Mouse (Mus musculus): ENCODE measurements at regions not wholly inside any gene's neighbourhood (a gene's known extent, or its start where the extent isn't known, plus 50 kb on each side); places are given as distances from the start of the nearest gene placed in this dataset.
A peak's percentile ranks its signal among the peaks of the same experiment; 100 is the strongest.

DNA sequence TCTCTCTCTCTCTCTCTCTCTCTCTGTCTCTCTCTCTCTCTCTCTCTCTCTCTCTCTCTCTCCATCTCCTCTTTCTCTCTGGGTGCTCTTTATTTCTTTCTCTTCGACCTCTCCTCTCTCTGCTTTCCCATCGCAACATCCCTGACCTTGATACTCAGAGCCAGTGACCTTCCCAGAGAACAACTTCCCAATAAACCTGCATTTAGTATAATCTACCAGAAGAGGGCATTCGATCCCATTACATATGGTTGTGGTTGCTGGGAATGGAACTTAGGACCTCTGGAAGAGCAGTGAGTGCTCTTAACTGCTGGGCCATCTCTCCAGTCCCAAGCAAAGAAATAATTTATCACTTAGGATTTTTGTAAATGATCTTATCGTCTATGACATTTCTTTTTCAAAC is 127.2 kb upstream of the Slc4a7 start:
- no peaks in the 10 kb centered on the region for H3K36me3 ChIP-seq (ENCODE audit: insufficient read depth, low read length)
- no peak overlapping the region for H3K4me3 ChIP-seq (ENCODE audit: low read length)
- H3K27me3 ChIP-seq (ENCODE audit: insufficient read depth, low read length), result no peaks in the 10 kb centered on the region

DNA sequence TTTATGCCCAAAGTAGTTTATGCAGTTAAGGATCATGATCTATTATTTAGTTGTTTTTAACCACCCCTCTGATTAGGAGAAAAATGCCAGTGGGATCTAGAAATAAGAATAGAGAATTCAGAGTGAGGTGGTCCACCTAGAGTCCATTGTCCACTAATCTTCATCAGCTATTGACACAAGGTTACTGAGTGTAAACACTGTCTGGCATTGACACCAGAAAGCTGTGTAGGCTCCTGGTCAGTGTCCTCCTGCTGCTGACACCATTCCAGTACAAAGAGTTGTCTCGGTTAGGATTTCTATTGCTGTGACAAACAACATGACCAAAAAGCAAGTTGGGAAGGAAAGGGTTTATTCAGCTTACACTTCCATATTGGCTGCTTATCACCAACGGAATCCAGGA is 110.1 kb upstream of the Slc4a7 start:
- no peaks in the 10 kb centered on the region for H3K9me3 ChIP-seq (ENCODE audit: low read length)
- H3K36me3 ChIP-seq (ENCODE audit: insufficient read depth, low read length), result no peaks in the 10 kb centered on the region
- 79% methylated on average over 2 of the region's 2 CpGs for WGBS
- no peaks in the 10 kb centered on the region for H3K27me3 ChIP-seq (ENCODE audit: insufficient read depth, low read length)
- no peak overlapping the region for H3K9ac ChIP-seq (replicated peaks; ENCODE audit: low read length)
- no peaks in the 10 kb centered on the region for H3K4me1 ChIP-seq (ENCODE audit: insufficient read depth, low read length)
- no peak overlapping the region for H3K4me3 ChIP-seq (ENCODE audit: low read length)
- ATAC-seq (ENCODE audit: low FRiP score, low TSS enrichment), result no peak
- H3K27ac ChIP-seq (ENCODE audit: low read length), result no peak overlapping the region
- H3K4me2 ChIP-seq (replicated peaks; ENCODE audit: low read depth, low read length), result no peak overlapping the region

More for the DNA sequence above, 127.2 kb upstream of the Slc4a7 start:
- H3K4me1 ChIP-seq (ENCODE audit: insufficient read depth, low read length), result no peaks in the 10 kb centered on the region
- H3K9me3 ChIP-seq (ENCODE audit: low read length), result no peaks in the 10 kb centered on the region
- ATAC-seq (ENCODE audit: low FRiP score, low TSS enrichment), result no peak
- H3K27ac ChIP-seq (ENCODE audit: low read length), result no peak overlapping the region
- no peak overlapping the region for H3K4me2 ChIP-seq (replicated peaks; ENCODE audit: low read depth, low read length)
- no peak overlapping the region for H3K9ac ChIP-seq (replicated peaks; ENCODE audit: low read length)
- 61% methylated on average over 4 of the region's 4 CpGs for WGBS

DNA sequence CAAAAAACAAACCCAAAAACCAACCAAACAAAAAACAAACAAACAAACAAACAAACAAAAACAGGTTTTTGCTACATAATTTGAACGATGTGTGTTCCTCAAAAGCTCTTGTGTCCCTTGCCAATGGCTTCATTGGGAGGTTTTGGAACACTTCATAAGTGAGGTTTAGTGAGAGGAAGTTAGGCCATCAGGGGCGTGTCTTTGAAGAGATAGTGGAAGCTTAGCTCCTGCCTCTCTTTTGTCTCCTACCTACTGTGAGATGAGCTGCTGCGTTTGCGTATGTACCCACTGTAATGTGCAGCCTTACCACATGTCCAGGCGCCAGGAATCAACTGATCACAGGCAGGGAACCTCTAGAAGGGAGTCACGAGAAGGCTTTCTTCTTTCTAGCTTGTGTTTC is 107.3 kb upstream of the Slc4a7 start:
- Histone ChIP-seq H3K4me3 (ENCODE audit: low read length) (no peak overlapping the region), H3K27me3 (ENCODE audit: insufficient read depth, low read length) (no peaks in the 10 kb centered on the region), H3K4me2 (replicated peaks; ENCODE audit: low read depth, low read length) (no peak overlapping the region), H3K9me3 (ENCODE audit: low read length) (no peaks in the 10 kb centered on the region), H3K4me1 (ENCODE audit: insufficient read depth, low read length) (no peaks in the 10 kb centered on the region), H3K27ac (ENCODE audit: low read length) (no peak overlapping the region), H3K36me3 (ENCODE audit: insufficient read depth, low read length) (no peaks in the 10 kb centered on the region), H3K9ac (replicated peaks; ENCODE audit: low read length) (no peak overlapping the region)
- no peak for ATAC-seq (ENCODE audit: low FRiP score, low TSS enrichment)
- 89% methylated on average over 6 of the region's 6 CpGs for WGBS

DNA sequence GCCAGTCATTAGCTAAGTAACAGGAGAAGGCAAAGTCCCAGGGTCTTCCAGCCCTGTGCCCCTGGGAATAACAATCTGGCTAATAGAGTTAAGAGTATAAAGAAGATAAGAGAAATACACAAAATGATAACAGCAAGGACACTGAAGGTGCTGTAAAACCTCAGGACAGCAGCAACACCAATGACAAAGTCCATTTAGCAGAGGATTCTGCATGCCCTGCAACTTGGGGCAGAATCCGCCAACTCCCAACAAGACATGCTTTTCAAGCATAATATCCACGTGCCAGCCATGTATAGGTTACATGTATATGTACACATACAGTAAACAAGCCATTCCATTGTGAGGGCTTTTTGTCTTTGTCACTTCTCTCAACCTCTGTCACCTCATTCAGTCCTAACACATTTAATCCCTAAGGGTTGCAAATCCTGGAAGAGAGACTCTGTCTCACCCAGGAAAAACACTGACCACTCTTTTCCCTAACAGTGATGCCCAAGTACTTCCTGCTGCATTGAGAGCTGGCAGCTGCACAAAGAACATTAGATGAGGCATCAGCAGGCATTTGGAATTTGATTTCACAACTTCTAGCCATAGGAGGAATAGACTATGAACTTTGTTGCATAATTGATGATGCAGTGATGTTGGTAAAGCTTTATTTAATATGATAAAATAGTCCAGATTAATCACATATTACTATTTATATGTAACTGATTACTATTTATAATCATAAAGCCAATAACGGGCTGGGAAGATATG is 105.8 kb upstream of the Slc4a7 start:
- H3K9me3 ChIP-seq (ENCODE audit: low read length), result no peaks in the 10 kb centered on the region
- no peak overlapping the region for H3K9ac ChIP-seq (replicated peaks; ENCODE audit: low read length)
- 88% methylated on average over 3 of the region's 3 CpGs for WGBS
- H3K4me2 ChIP-seq (replicated peaks; ENCODE audit: low read depth, low read length), result no peak overlapping the region
- H3K27me3 ChIP-seq (ENCODE audit: insufficient read depth, low read length), result no peaks in the 10 kb centered on the region
- ATAC-seq (ENCODE audit: low FRiP score, low TSS enrichment), result no peak
- no peaks in the 10 kb centered on the region for H3K36me3 ChIP-seq (ENCODE audit: insufficient read depth, low read length)
- no peak overlapping the region for H3K27ac ChIP-seq (ENCODE audit: low read length)
- no peaks in the 10 kb centered on the region for H3K4me1 ChIP-seq (ENCODE audit: insufficient read depth, low read length)
- no peak overlapping the region for H3K4me3 ChIP-seq (ENCODE audit: low read length)

DNA sequence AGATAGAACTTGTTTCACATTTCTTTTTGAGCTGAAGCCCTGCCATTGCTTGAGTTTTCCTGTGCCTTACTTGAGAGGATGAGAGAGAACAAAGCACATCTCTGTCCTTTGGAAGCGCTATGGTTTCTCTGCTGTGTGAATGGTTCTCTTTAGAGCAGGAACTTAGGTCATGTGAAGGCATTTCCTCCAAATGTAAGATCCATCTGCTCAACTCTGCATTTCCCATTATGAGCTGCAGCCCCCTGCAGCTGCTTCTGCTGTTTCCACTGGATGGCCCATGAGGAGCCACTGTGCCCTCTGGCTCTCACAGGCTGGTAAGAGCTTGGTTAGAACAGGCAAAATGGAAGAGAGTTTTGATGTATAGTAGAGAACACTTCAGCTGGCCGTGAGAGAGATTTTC is 102.5 kb upstream of the Slc4a7 start:
- 41% methylated on average over 2 of the region's 2 CpGs for WGBS
- ATAC-seq (ENCODE audit: low FRiP score, low TSS enrichment), result no peak
- no peak overlapping the region for H3K27ac ChIP-seq (ENCODE audit: low read length)

DNA sequence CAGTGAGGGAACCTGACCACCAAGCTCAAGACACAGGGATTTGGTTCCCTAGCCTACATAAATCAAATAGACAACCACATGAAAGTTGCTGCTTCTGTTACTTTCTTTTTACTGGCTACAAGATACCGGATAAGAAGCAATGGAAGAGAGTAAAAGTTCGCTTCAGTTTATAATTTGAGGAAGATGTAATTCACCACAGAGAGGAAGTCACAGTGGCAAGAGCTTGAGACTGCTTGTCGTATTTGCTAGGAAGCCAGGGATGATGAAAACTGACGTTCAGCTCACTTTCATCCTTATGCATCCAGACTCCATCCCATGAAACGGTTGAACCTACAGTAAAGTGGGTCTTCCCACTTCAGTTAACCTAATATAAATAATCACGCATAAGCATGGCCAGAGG is 102.1 kb upstream of the Slc4a7 start:
- H3K9ac ChIP-seq (replicated peaks; ENCODE audit: low read length), result no peak overlapping the region
- H3K27ac ChIP-seq (ENCODE audit: low read length), result no peak overlapping the region
- H3K9me3 ChIP-seq (ENCODE audit: low read length), result no peaks in the 10 kb centered on the region
- H3K4me3 ChIP-seq (ENCODE audit: low read length), result no peak overlapping the region
- no peak overlapping the region for H3K4me2 ChIP-seq (replicated peaks; ENCODE audit: low read depth, low read length)
- H3K36me3 ChIP-seq (ENCODE audit: insufficient read depth, low read length), result no peaks in the 10 kb centered on the region
- no peak for ATAC-seq (ENCODE audit: low FRiP score, low TSS enrichment)
- H3K4me1 ChIP-seq (ENCODE audit: insufficient read depth, low read length), result no peaks in the 10 kb centered on the region
- no peaks in the 10 kb centered on the region for H3K27me3 ChIP-seq (ENCODE audit: insufficient read depth, low read length)
- 39% methylated on average over 6 of the region's 6 CpGs for WGBS

More for the DNA sequence above, 102.5 kb upstream of the Slc4a7 start:
- Histone ChIP-seq H3K27me3 (ENCODE audit: insufficient read depth, low read length) (no peaks in the 10 kb centered on the region), H3K4me3 (ENCODE audit: low read length) (no peak overlapping the region), H3K9me3 (ENCODE audit: low read length) (no peaks in the 10 kb centered on the region), H3K36me3 (ENCODE audit: insufficient read depth, low read length) (no peaks in the 10 kb centered on the region), H3K9ac (replicated peaks; ENCODE audit: low read length) (no peak overlapping the region), H3K4me1 (ENCODE audit: insufficient read depth, low read length) (no peaks in the 10 kb centered on the region), H3K4me2 (replicated peaks; ENCODE audit: low read depth, low read length) (no peak overlapping the region)

DNA sequence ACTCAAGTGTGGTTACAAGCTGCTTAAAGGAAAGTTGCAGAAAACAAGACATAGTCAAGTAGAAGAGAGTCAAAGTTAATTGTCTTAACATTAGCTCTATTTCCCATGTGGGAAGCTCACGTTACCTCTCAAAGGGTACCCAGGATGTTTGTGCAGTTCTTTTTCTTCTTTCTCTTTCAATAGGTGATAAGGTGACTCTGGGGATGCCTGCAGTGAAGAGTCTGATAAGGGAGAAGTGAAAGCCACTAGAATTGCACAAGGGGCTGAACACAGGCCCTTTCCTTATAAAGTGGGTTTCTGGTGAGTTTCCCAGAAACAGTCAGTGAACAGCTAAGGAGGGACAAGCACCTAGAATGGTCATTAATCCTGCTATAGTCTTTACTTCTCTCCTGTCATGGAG is 98.6 kb upstream of the Slc4a7 start:
- no peak overlapping the region for H3K27ac ChIP-seq (ENCODE audit: low read length)
- H3K9ac ChIP-seq (replicated peaks; ENCODE audit: low read length), result no peak overlapping the region
- no peak overlapping the region for H3K4me2 ChIP-seq (replicated peaks; ENCODE audit: low read depth, low read length)
- H3K4me3 ChIP-seq (ENCODE audit: low read length), result no peak overlapping the region
- 70% methylated on average over 1 of the region's 1 CpGs for WGBS
- no peaks in the 10 kb centered on the region for H3K27me3 ChIP-seq (ENCODE audit: insufficient read depth, low read length)
- H3K9me3 ChIP-seq (ENCODE audit: low read length), result no peaks in the 10 kb centered on the region
- ATAC-seq (ENCODE audit: low FRiP score, low TSS enrichment), result no peak
- H3K4me1 ChIP-seq (ENCODE audit: insufficient read depth, low read length), result no peaks in the 10 kb centered on the region
- no peaks in the 10 kb centered on the region for H3K36me3 ChIP-seq (ENCODE audit: insufficient read depth, low read length)

DNA sequence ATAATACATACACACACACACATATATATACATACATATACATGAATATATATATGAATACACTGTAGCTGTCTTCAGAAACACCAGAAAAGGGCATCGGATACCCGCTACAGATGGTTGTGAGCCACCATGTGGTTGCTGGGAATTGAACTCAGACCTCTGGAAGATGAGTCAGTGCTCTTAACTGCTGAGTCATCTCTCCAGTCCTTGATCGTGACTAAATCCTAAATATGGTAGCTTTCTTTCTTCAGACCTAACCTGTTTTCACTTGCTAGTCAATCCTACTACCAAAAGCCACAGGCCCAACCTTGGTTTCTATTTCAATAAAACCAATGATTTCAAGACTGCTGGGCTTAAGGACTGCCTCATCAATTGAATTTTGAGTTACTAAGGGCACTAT is 95.0 kb upstream of the Slc4a7 start:
- ATAC-seq (ENCODE audit: low FRiP score, low TSS enrichment), result no peak
- no peak overlapping the region for H3K9ac ChIP-seq (replicated peaks; ENCODE audit: low read length)
- WGBS, result 91% methylated on average over 3 of the region's 3 CpGs
- no peaks in the 10 kb centered on the region for H3K27me3 ChIP-seq (ENCODE audit: insufficient read depth, low read length)
- H3K4me1 ChIP-seq (ENCODE audit: insufficient read depth, low read length), result peaks cover 3% of the 10 kb centered on the region; the same call in 1 of the 2 replicates
- H3K36me3 ChIP-seq (ENCODE audit: insufficient read depth, low read length), result no peaks in the 10 kb centered on the region
- H3K4me2 ChIP-seq (replicated peaks; ENCODE audit: low read depth, low read length), result no peak overlapping the region
- H3K4me3 ChIP-seq (ENCODE audit: low read length), result no peak overlapping the region
- H3K27ac ChIP-seq (ENCODE audit: low read length), result no peak overlapping the region
- no peaks in the 10 kb centered on the region for H3K9me3 ChIP-seq (ENCODE audit: low read length)

DNA sequence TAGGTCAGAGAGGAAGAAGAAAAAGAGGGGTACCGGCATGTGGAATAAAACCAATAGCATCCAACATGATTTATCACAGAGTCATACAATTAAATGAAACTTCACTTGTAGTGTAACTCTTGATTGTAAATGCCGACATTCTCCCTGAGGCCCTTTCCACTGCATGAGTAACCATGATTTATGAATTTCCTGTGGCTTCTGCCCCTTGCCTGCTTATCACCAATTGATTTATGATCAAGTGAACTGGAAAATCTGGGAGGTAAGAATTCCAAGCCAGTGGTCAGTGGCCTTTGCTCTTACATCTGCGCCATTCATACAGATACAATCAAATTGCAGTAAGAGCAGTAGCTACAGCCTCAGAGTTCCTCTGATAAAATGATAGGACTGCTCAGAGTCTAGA is 89.8 kb upstream of the Slc4a7 start:
- Histone ChIP-seq H3K4me2 (replicated peaks; ENCODE audit: low read depth, low read length) (no peak overlapping the region), H3K9me3 (ENCODE audit: low read length) (no peaks in the 10 kb centered on the region), H3K36me3 (ENCODE audit: insufficient read depth, low read length) (no peaks in the 10 kb centered on the region), H3K4me3 (ENCODE audit: low read length) (no peak overlapping the region), H3K27me3 (ENCODE audit: insufficient read depth, low read length) (no peaks in the 10 kb centered on the region), H3K4me1 (ENCODE audit: insufficient read depth, low read length) (peaks cover 8% of the 10 kb centered on the region; the same call in 1 of the 2 replicates), H3K27ac (ENCODE audit: low read length) (no peak overlapping the region), H3K9ac (replicated peaks; ENCODE audit: low read length) (no peak overlapping the region)
- peak; percentile 71; the same call in 1 of the 2 replicates for ATAC-seq (ENCODE audit: low FRiP score, low TSS enrichment)
- 8% methylated on average over 3 of the region's 3 CpGs for WGBS

DNA sequence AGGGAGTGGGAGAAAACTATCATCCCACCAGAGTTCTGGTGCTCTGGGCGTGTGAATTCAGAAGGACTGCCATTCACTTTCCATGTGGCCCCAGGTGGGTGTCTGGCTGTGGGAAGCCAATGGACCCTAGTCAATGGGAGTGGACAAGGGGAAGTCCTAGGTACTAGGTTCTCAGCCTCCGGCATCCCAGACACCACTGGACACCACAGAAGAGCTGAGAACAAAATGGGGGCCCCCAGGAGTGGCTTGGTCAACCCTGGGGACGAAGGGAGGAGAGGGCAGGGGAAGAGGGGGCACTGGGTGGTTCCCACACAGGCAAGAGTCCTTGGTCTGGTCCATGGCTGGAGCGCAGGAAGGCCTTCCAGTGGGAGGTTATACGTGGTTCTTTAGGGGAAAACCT is 81.8 kb upstream of the Slc4a7 start:
- Histone ChIP-seq H3K9me3 (ENCODE audit: low read length) (no peaks in the 10 kb centered on the region), H3K4me3 (ENCODE audit: low read length) (no peak overlapping the region), H3K27me3 (ENCODE audit: insufficient read depth, low read length) (no peaks in the 10 kb centered on the region), H3K9ac (replicated peaks; ENCODE audit: low read length) (no peak overlapping the region), H3K4me1 (ENCODE audit: insufficient read depth, low read length) (no peaks in the 10 kb centered on the region), H3K4me2 (replicated peaks; ENCODE audit: low read depth, low read length) (no peak overlapping the region), H3K27ac (ENCODE audit: low read length) (no peak overlapping the region), H3K36me3 (ENCODE audit: insufficient read depth, low read length) (no peaks in the 10 kb centered on the region)
- no peak for ATAC-seq (ENCODE audit: low FRiP score, low TSS enrichment)
- 89% methylated on average over 5 of the region's 5 CpGs for WGBS

All from kidney, embryonic 16.5 days (tissue).